Mouse (Mus musculus): Measurements from ENCODE around the gene Ramac. TPM values are rescaled to one million over a fixed set of nuclear protein-coding genes. Genes with fewer than 3 reads are reported as not detected.

Gene Ramac
- polyA plus RNA-seq, 1 experiment from 2014 or later: 86.9 TPM

- Histone ChIP-seq H3K4me1 (ENCODE audit: control insufficient read depth in 2 of 2, insufficient read depth in 2 of 2, low read length in 2 of 2) (peaks cover 0 to 8% of the 10 kb centered on the region in 2 experiments; a peak in 2 of 4 replicates), H3K27me3 (ENCODE audit: control insufficient read depth, insufficient read depth, low read length) (no peaks in the 10 kb centered on the region), H3K36me3 (ENCODE audit: control insufficient read depth, insufficient read depth, low read length) (no peaks in the 10 kb centered on the region), H3K9ac (ENCODE audit: low read length) (no peak overlapping the region), H3K9me3 (ENCODE audit: control insufficient read depth, low read length) (no peaks in the 10 kb centered on the region), H3K4me2 (ENCODE audit: low read length) (no peak overlapping the region), H3K4me3 (ENCODE audit: control insufficient read depth in 1 of 2, insufficient read depth in 1 of 2, low read depth in 1 of 2, low read length in 2 of 2) (no peak overlapping the region), H3K27ac (replicated peaks in 1 of 2; ENCODE audit: control insufficient read depth in 1 of 2, insufficient read depth in 1 of 2, low read depth in 2 of 2, low read length in 2 of 2) (no peak overlapping the region)
- WGBS: 46% methylated on average over 4 of the region's 4 CpGs
- ATAC-seq (ENCODE audit: insufficient number of reproducible peaks, insufficient read depth, low FRiP score, low read depth): no peak
These were observed 18.6 kb upstream of the Ramac start for GRCm38 (mm10) chr7:81744145-81744544.

- H3K9me3 ChIP-seq (ENCODE audit: control insufficient read depth, low read length): no peaks in the 10 kb centered on the region
- ATAC-seq (ENCODE audit: insufficient number of reproducible peaks, insufficient read depth, low FRiP score, low read depth): no peak
- H3K4me1 ChIP-seq (ENCODE audit: control insufficient read depth in 2 of 2, insufficient read depth in 2 of 2, low read length in 2 of 2): peaks cover 0 to 8% of the 10 kb centered on the region in 2 experiments; a peak in 2 of 4 replicates
- H3K36me3 ChIP-seq (ENCODE audit: control insufficient read depth, insufficient read depth, low read length): no peaks in the 10 kb centered on the region
- no peaks in the 10 kb centered on the region for H3K27me3 ChIP-seq (ENCODE audit: control insufficient read depth, insufficient read depth, low read length)
- no peak overlapping the region for H3K4me3 ChIP-seq (ENCODE audit: control insufficient read depth in 1 of 2, insufficient read depth in 1 of 2, low read depth in 1 of 2, low read length in 2 of 2)
- WGBS: 81% methylated on average over 3 of the region's 3 CpGs
- H3K9ac ChIP-seq (ENCODE audit: low read length): no peak overlapping the region
- no peak overlapping the region for H3K27ac ChIP-seq (replicated peaks in 1 of 2; ENCODE audit: control insufficient read depth in 1 of 2, insufficient read depth in 1 of 2, low read depth in 2 of 2, low read length in 2 of 2)
- H3K4me2 ChIP-seq (ENCODE audit: low read length): no peak overlapping the region
These were observed 14.8 kb upstream of the Ramac start for GRCm38 (mm10) chr7:81747956-81748355.

- H3K4me3 ChIP-seq (ENCODE audit: control insufficient read depth in 1 of 2, insufficient read depth in 1 of 2, low read depth in 1 of 2, low read length in 2 of 2): peak overlapping the region; percentile 92 to 97
- H3K27ac ChIP-seq (replicated peaks in 1 of 2; ENCODE audit: control insufficient read depth in 1 of 2, insufficient read depth in 1 of 2, low read depth in 2 of 2, low read length in 2 of 2): peak overlapping the region; percentile 64 to 78
- no peaks in the 10 kb centered on the region for H3K36me3 ChIP-seq (ENCODE audit: control insufficient read depth, insufficient read depth, low read length)
- peak overlapping the region; percentile 95 for H3K4me2 ChIP-seq (ENCODE audit: low read length)
- peak; percentile 52; the same call in 1 of the 2 replicates for ATAC-seq (ENCODE audit: insufficient number of reproducible peaks, insufficient read depth, low FRiP score, low read depth)
- WGBS: 2% methylated on average over 60 of the region's 60 CpGs
- H3K9ac ChIP-seq (ENCODE audit: low read length): peak overlapping the region; percentile 90
- H3K4me1 ChIP-seq (ENCODE audit: control insufficient read depth in 2 of 2, insufficient read depth in 2 of 2, low read length in 2 of 2): peaks cover 2 to 12% of the 10 kb centered on the region in 2 experiments; a peak in 3 of 4 replicates
- H3K9me3 ChIP-seq (ENCODE audit: control insufficient read depth, low read length): no peaks in the 10 kb centered on the region
- H3K27me3 ChIP-seq (ENCODE audit: control insufficient read depth, insufficient read depth, low read length): no peaks in the 10 kb centered on the region
These were observed 553 bp downstream of the Ramac start for GRCm38 (mm10) chr7:81763110-81763845.

GRCm38 (mm10) chr7:81772786-81773539 lies 10.2 kb downstream of the Ramac start:
- Histone ChIP-seq H3K4me1 (ENCODE audit: control insufficient read depth in 2 of 2, insufficient read depth in 2 of 2, low read length in 2 of 2) (peaks cover 6 to 11% of the 10 kb centered on the region in 2 experiments; a peak in 2 of 4 replicates), H3K4me3 (ENCODE audit: control insufficient read depth in 1 of 2, insufficient read depth in 1 of 2, low read depth in 1 of 2, low read length in 2 of 2) (no peak overlapping the region), H3K9me3 (ENCODE audit: control insufficient read depth, low read length) (no peaks in the 10 kb centered on the region), H3K27me3 (ENCODE audit: control insufficient read depth, insufficient read depth, low read length) (no peaks in the 10 kb centered on the region), H3K27ac (replicated peaks in 1 of 2; ENCODE audit: control insufficient read depth in 1 of 2, insufficient read depth in 1 of 2, low read depth in 2 of 2, low read length in 2 of 2) (no peak overlapping the region), H3K36me3 (ENCODE audit: control insufficient read depth, insufficient read depth, low read length) (peaks cover 3% of the 10 kb centered on the region; the same call in 1 of the 2 replicates), H3K9ac (ENCODE audit: low read length) (no peak overlapping the region), H3K4me2 (ENCODE audit: low read length) (no peak overlapping the region)
- 55% methylated on average over 10 of the region's 10 CpGs for WGBS
- ATAC-seq (ENCODE audit: insufficient number of reproducible peaks, insufficient read depth, low FRiP score, low read depth): no peak

- Histone ChIP-seq H3K9me3 (ENCODE audit: control insufficient read depth, low read length) (peaks cover under 1% of the 10 kb centered on the region), H3K4me1 (ENCODE audit: control insufficient read depth in 2 of 2, insufficient read depth in 2 of 2, low read length in 2 of 2) (peaks cover 6 to 11% of the 10 kb centered on the region in 2 experiments; a peak in 2 of 4 replicates), H3K4me3 (ENCODE audit: control insufficient read depth in 1 of 2, insufficient read depth in 1 of 2, low read depth in 1 of 2, low read length in 2 of 2) (no peak overlapping the region), H3K4me2 (ENCODE audit: low read length) (no peak overlapping the region), H3K36me3 (ENCODE audit: control insufficient read depth, insufficient read depth, low read length) (peaks cover 13% of the 10 kb centered on the region), H3K27ac (replicated peaks in 1 of 2; ENCODE audit: control insufficient read depth in 1 of 2, insufficient read depth in 1 of 2, low read depth in 2 of 2, low read length in 2 of 2) (no peak overlapping the region), H3K27me3 (ENCODE audit: control insufficient read depth, insufficient read depth, low read length) (no peaks in the 10 kb centered on the region), H3K9ac (ENCODE audit: low read length) (no peak overlapping the region)
- no peak for ATAC-seq (ENCODE audit: insufficient number of reproducible peaks, insufficient read depth, low FRiP score, low read depth)
- 77% methylated on average over 5 of the region's 5 CpGs for WGBS
These were observed 12.6 kb downstream of the Ramac start for GRCm38 (mm10) chr7:81775325-81775724.

- ATAC-seq (ENCODE audit: insufficient number of reproducible peaks, insufficient read depth, low FRiP score, low read depth): no peak
- WGBS: 72% methylated on average over 10 of the region's 10 CpGs
- H3K36me3 ChIP-seq (ENCODE audit: control insufficient read depth, insufficient read depth, low read length): peaks cover 36% of the 10 kb centered on the region
- no peak overlapping the region for H3K4me2 ChIP-seq (ENCODE audit: low read length)
- H3K27me3 ChIP-seq (ENCODE audit: control insufficient read depth, insufficient read depth, low read length): no peaks in the 10 kb centered on the region
- no peak overlapping the region for H3K9ac ChIP-seq (ENCODE audit: low read length)
- no peak overlapping the region for H3K27ac ChIP-seq (replicated peaks in 1 of 2; ENCODE audit: control insufficient read depth in 1 of 2, insufficient read depth in 1 of 2, low read depth in 2 of 2, low read length in 2 of 2)
- peaks cover 3 to 9% of the 10 kb centered on the region in 2 experiments; a peak in 2 of 4 replicates for H3K4me1 ChIP-seq (ENCODE audit: control insufficient read depth in 2 of 2, insufficient read depth in 2 of 2, low read length in 2 of 2)
- peaks cover 8% of the 10 kb centered on the region for H3K9me3 ChIP-seq (ENCODE audit: control insufficient read depth, low read length)
- H3K4me3 ChIP-seq (ENCODE audit: control insufficient read depth in 1 of 2, insufficient read depth in 1 of 2, low read depth in 1 of 2, low read length in 2 of 2): no peak overlapping the region
These were observed 15.0 kb downstream of the Ramac start for GRCm38 (mm10) chr7:81777667-81778218.

- H3K36me3 ChIP-seq (ENCODE audit: control insufficient read depth, insufficient read depth, low read length): peaks cover 35% of the 10 kb centered on the region
- ATAC-seq (ENCODE audit: insufficient number of reproducible peaks, insufficient read depth, low FRiP score, low read depth): no peak
- peak overlapping the region; percentile 55 to 60 for H3K4me3 ChIP-seq (ENCODE audit: control insufficient read depth in 1 of 2, insufficient read depth in 1 of 2, low read depth in 1 of 2, low read length in 2 of 2)
- H3K27me3 ChIP-seq (ENCODE audit: control insufficient read depth, insufficient read depth, low read length): no peaks in the 10 kb centered on the region
- peak overlapping the region; percentile 93 to 95 for H3K27ac ChIP-seq (replicated peaks in 1 of 2; ENCODE audit: control insufficient read depth in 1 of 2, insufficient read depth in 1 of 2, low read depth in 2 of 2, low read length in 2 of 2)
- H3K9ac ChIP-seq (ENCODE audit: low read length): peak overlapping the region; percentile 81
- no peaks in the 10 kb centered on the region for H3K9me3 ChIP-seq (ENCODE audit: control insufficient read depth, low read length)
- peak overlapping the region; percentile 88 for H3K4me2 ChIP-seq (ENCODE audit: low read length)
- 5% methylated on average over 5 of the region's 5 CpGs for WGBS
- peaks cover 2 to 10% of the 10 kb centered on the region in 2 experiments for H3K4me1 ChIP-seq (ENCODE audit: control insufficient read depth in 2 of 2, insufficient read depth in 2 of 2, low read length in 2 of 2)
These were observed 25.8 kb downstream of the Ramac start for GRCm38 (mm10) chr7:81788536-81788935.

All from heart, embryonic 14.5 days (tissue).